Mouse (Mus musculus) testis, adult 2 months (tissue): ENCODE measurements around the gene Zfp641. TPM values are rescaled to one million over a fixed set of nuclear protein-coding genes. Genes with fewer than 3 reads are reported as not detected.

Experiments
- H3K27ac ChIP-seq: fragments of 200-500 bp; 2 replicates; pipeline ENCODE4 v1.5.1; 2012; ENCODE audit warnings: low read depth, low read length; ENCODE audit not compliant: control insufficient read depth, insufficient read depth
- H3K27me3 ChIP-seq: fragments of 200-500 bp; 2 replicates; pipeline ENCODE4 v1.6.1; 2012; ENCODE audit warnings: mild to moderate bottlenecking, low read length, moderate library complexity; ENCODE audit not compliant: control insufficient read depth, insufficient read depth
- H3K36me3 ChIP-seq: fragments of 200-500 bp; 2 replicates; pipeline ENCODE4 v1.6.1; 2012; ENCODE audit warnings: mild to moderate bottlenecking, low read length; ENCODE audit not compliant: control insufficient read depth, insufficient read depth
- H3K4me1 ChIP-seq: fragments of 200-500 bp; 2 replicates; pipeline ENCODE4 v1.6.1; 2012; ENCODE audit warnings: low read length; ENCODE audit not compliant: control insufficient read depth, insufficient read depth
- H3K4me3 ChIP-seq: fragments of 200-500 bp; 2 replicates; pipeline ENCODE4 v1.5.1; 2012; ENCODE audit warnings: low read depth, mild to moderate bottlenecking, low read length, moderate library complexity, mixed read lengths; ENCODE audit not compliant: control insufficient read depth
- CTCF ChIP-seq: fragments of 200-500 bp; IDR thresholded peaks from 2 replicates; pipeline ENCODE4 v1.5.1; 2012; ENCODE audit warnings: low read depth, mild to moderate bottlenecking, inconsistent platforms, low read length, moderate library complexity; ENCODE audit not compliant: control insufficient read depth, insufficient read depth, insufficient replicate concordance
- POLR2A ChIP-seq: fragments of 200-500 bp; IDR thresholded peaks from 2 replicates; pipeline ENCODE4 v1.6.1; 2012; ENCODE audit warnings: low read depth, mild to moderate bottlenecking, inconsistent platforms, low read length, moderate library complexity; ENCODE audit not compliant: control insufficient read depth
- polyA plus RNA-seq: library from polyadenylated mRNA; depleted of rRNA; stranded (reverse); fragments of >200 nt; gene quantifications from 2 replicates; pipeline ENCODE4 v1.2.3, GENCODE M21; 2012; rRNA removed

The Zfp641 gene
- polyA plus RNA-seq, 1 experiment, result 0.65 TPM

GRCm38 (mm10) chr15:98257776-98258175, 38.2 kb downstream of the Zfp641 start:
- Histone ChIP-seq H3K4me3 (peak overlapping the region; percentile 63), H3K36me3 (no peaks in the 10 kb centered on the region)
- TF ChIP-seq CTCF (no peak), POLR2A (no peak)

GRCm38 (mm10) chr15:98257193-98257592, 38.8 kb downstream of the Zfp641 start, which contains the start of gene H1fnt:
H1fnt (minus strand) TSS chr15:98257293.
- TF ChIP-seq POLR2A, result peak; percentile 22; the same call in 1 of the 2 replicates
- TF ChIP-seq CTCF, result no peak
- Histone ChIP-seq H3K4me1 (peaks cover 3% of the 10 kb centered on the region), H3K36me3 (no peaks in the 10 kb centered on the region), H3K27me3 (no peaks in the 10 kb centered on the region), H3K27ac (peak within 1 kb of the TSS; percentile 78), H3K4me3 (peak within 1 kb of the TSS; percentile 84)

More at GRCm38 (mm10) chr15:98257776-98258175, 38.2 kb downstream of the Zfp641 start:
- Histone ChIP-seq H3K4me1 (peaks cover 3% of the 10 kb centered on the region), H3K27ac (no peak overlapping the region), H3K27me3 (no peaks in the 10 kb centered on the region)

- Histone ChIP-seq H3K4me3 (peak overlapping the region; percentile 84), H3K27ac (peak overlapping the region; percentile 18; the same call in 1 of the 2 replicates), H3K27me3 (no peaks in the 10 kb centered on the region), H3K36me3 (no peaks in the 10 kb centered on the region), H3K4me1 (peaks cover 3% of the 10 kb centered on the region)
- TF ChIP-seq POLR2A (peak; percentile 64; the same call in 1 of the 2 replicates), CTCF (no peak)
Measured at GRCm38 (mm10) chr15:98256271-98256670, 39.7 kb downstream of the Zfp641 start.

Other genes with a start within 250 kb of the Zfp641 start
- 117 and 124 TPM in 2 replicates for gene Pfkm, start 203.6 kb downstream of the Zfp641 start, polyA plus RNA-seq
- 24.8 and 27.3 TPM in 2 replicates for gene Senp1, start 202.4 kb downstream of the Zfp641 start, polyA plus RNA-seq
- gene Asb8, start 130.5 kb downstream of the Zfp641 start, polyA plus RNA-seq, result 131 and 132 TPM in 2 replicates
- gene Ccdc184, start 129.0 kb downstream of the Zfp641 start, polyA plus RNA-seq, result 28.1 and 31.3 TPM in 2 replicates
- not detected in 2 replicates for gene Olfr288, start 100.6 kb downstream of the Zfp641 start, polyA plus RNA-seq
- not detected in 2 replicates for gene Gm44579, start 75.2 kb downstream of the Zfp641 start, polyA plus RNA-seq
- not detected in 2 replicates for gene Olfr287, start 75.1 kb downstream of the Zfp641 start, polyA plus RNA-seq
- gene Olfr286, start 61.7 kb downstream of the Zfp641 start, polyA plus RNA-seq, result not detected in 2 replicates
- gene H1fnt, start 38.9 kb downstream of the Zfp641 start, polyA plus RNA-seq, result 627 and 718 TPM in 2 replicates
- gene Olfr285, start 21.2 kb upstream of the Zfp641 start, polyA plus RNA-seq, result not detected in 2 replicates
- gene Olfr284, start 44.8 kb upstream of the Zfp641 start, polyA plus RNA-seq, result not detected in 2 replicates
- not detected in 2 replicates for gene Olfr283, start 84.8 kb upstream of the Zfp641 start, polyA plus RNA-seq
- gene Olfr282, start 135.1 kb upstream of the Zfp641 start, polyA plus RNA-seq, result 0.11 TPM in 1 of 2 replicates, not detected in the other
- gene Olfr281, start 156.4 kb upstream of the Zfp641 start, polyA plus RNA-seq, result not detected in 2 replicates
- not detected in 2 replicates for gene OR5BS1P, start 173.7 kb upstream of the Zfp641 start, polyA plus RNA-seq
- not detected in 2 replicates for gene Lalba, start 186.6 kb upstream of the Zfp641 start, polyA plus RNA-seq
- 0.48 and 1.1 TPM in 2 replicates for gene Olfr279, start 196.2 kb upstream of the Zfp641 start, polyA plus RNA-seq
- gene Kansl2, start 238.1 kb upstream of the Zfp641 start, polyA plus RNA-seq, result 19.8 and 20.1 TPM in 2 replicates